Mouse (Mus musculus): ENCODE results near the gene Flnb.

Flnb gene

GRCm38 (mm10) chr14:7999435-7999834 is 181.7 kb downstream of the Flnb start:
- no peak for DNase-seq

- DNase-seq, result no peak
Observed at GRCm38 (mm10) chr14:8000247-8000646, 182.5 kb downstream of the Flnb start.

Measured in cerebellum, adult 9-10 months (tissue).